Mouse (Mus musculus) forebrain, embryonic 11.5 days (tissue): ENCODE results near the gene Ddc. TPM values are rescaled to one million over a fixed set of nuclear protein-coding genes. Genes with fewer than 3 reads are reported as not detected.

Experiments used
- ATAC-seq: fragments of 200-750 bp; cut with Nextera tagmentation; replicated peaks from 2 replicates; pipeline ENCODE4 v1.8.0; 2017; ENCODE audit warnings: moderate TSS enrichment; ENCODE audit not compliant: low FRiP score
- DNase-seq: peaks from one replicate; pipeline ENCODE4 v3.0.0-alpha.2; 2017; ENCODE audit warnings: low spot score
- H3K27ac ChIP-seq: fragments of 300-500 bp; sonication (generic); 2 replicates; pipeline ENCODE4 v1.5.1; 2014; ENCODE audit warnings: low read depth, low read length
- H3K27me3 ChIP-seq: fragments of 300-500 bp; sonication (generic); 2 replicates; pipeline ENCODE4 v1.6.1; 2014; ENCODE audit warnings: mild to moderate bottlenecking, low read length, mixed read lengths; ENCODE audit not compliant: control insufficient read depth, insufficient read depth
- H3K36me3 ChIP-seq: fragments of 300-500 bp; sonication (generic); 2 replicates; pipeline ENCODE4 v1.6.1; 2014; ENCODE audit warnings: mild to moderate bottlenecking, low read length, moderate library complexity, mixed read lengths; ENCODE audit not compliant: control insufficient read depth, insufficient read depth
- H3K4me1 ChIP-seq: fragments of 300-500 bp; sonication (generic); replicated peaks from 2 replicates; pipeline ENCODE4 v1.6.1; 2014; ENCODE audit warnings: low read length, mixed read lengths; ENCODE audit not compliant: control insufficient read depth, insufficient read depth
- H3K4me2 ChIP-seq: fragments of 300-500 bp; sonication (generic); 2 replicates; pipeline ENCODE4 v1.6.1; 2014; ENCODE audit warnings: low read depth, mild to moderate bottlenecking, low read length, moderate library complexity, mixed read lengths; ENCODE audit not compliant: severe bottlenecking
- H3K4me3 ChIP-seq: fragments of 300-500 bp; sonication (generic); 2 replicates; pipeline ENCODE4 v1.5.1; 2014; ENCODE audit warnings: low read depth, low read length
- H3K9ac ChIP-seq: fragments of 300-500 bp; sonication (generic); 2 replicates; pipeline ENCODE4 v1.6.1; 2014; ENCODE audit warnings: low read length
- H3K9me3 ChIP-seq: fragments of 300-500 bp; sonication (generic); 2 replicates; pipeline ENCODE4 v1.6.1; 2016; ENCODE audit warnings: low read length, mixed read lengths; ENCODE audit not compliant: control insufficient read depth
- WGBS: fragments of 180-500 bp; shearing (Covaris S2); extraction: QIAGEN DNeasy Blood & Tissue Kit; methylation state at CpG from one replicate; pipeline ENCODE4 v1.1.7; 2014; 5-methylcytosine and 5-hydroxymethylcytosine counted together
- polyA plus RNA-seq: library from polyadenylated mRNA; unstranded; fragments of >200 nt; fragmentation: Nextera tagmentation; extraction: Ambion mirVana; gene quantifications from 2 replicates; pipeline ENCODE4 v1.2.1, GENCODE M21; 2014

The Ddc gene
- polyA plus RNA-seq, 1 experiment from 2014 or later = 6.8 TPM

GRCm38 (mm10) chr11:11831940-11832754 lies 65.8 kb downstream of the Ddc start:
- 5% methylated on average over 6 of the region's 6 CpGs for WGBS
- H3K9ac ChIP-seq = peak overlapping the region; percentile 41
- no peak for DNase-seq

GRCm38 (mm10) chr11:11831526-11831925 lies 66.4 kb downstream of the Ddc start:
- WGBS = 13% methylated on average over 6 of the region's 6 CpGs
- Histone ChIP-seq H3K27me3 (no peaks in the 10 kb centered on the region), H3K4me2 (no peak overlapping the region), H3K4me1 (peaks cover 27% of the 10 kb centered on the region), H3K9me3 (no peaks in the 10 kb centered on the region), H3K9ac (peak overlapping the region; percentile 41), H3K27ac (peak overlapping the region; percentile 46; the same call in 1 of the 2 replicates), H3K4me3 (no peak overlapping the region), H3K36me3 (no peaks in the 10 kb centered on the region)
- no peak for DNase-seq
- no peak for ATAC-seq

More at GRCm38 (mm10) chr11:11831940-11832754, 65.8 kb downstream of the Ddc start:
- Histone ChIP-seq H3K27me3 (0 out of 2 replicates have a peak, but pooled peaks cover 2% of the 10 kb centered on the region), H3K4me2 (no peak overlapping the region), H3K36me3 (no peaks in the 10 kb centered on the region), H3K4me3 (no peak overlapping the region), H3K9me3 (no peaks in the 10 kb centered on the region), H3K27ac (peak overlapping the region; percentile 46; the same call in 1 of the 2 replicates), H3K4me1 (peaks cover 28% of the 10 kb centered on the region)
- no peak for ATAC-seq

GRCm38 (mm10) chr11:11830884-11831495 lies 67.0 kb downstream of the Ddc start:
- H3K27ac ChIP-seq = no peak overlapping the region
- H3K27me3 ChIP-seq = no peaks in the 10 kb centered on the region
- no peak overlapping the region for H3K4me3 ChIP-seq
- ATAC-seq (no peak), DNase-seq (no peak)
- no peak overlapping the region for H3K4me2 ChIP-seq
- H3K4me1 ChIP-seq = peaks cover 27% of the 10 kb centered on the region
- H3K36me3 ChIP-seq = no peaks in the 10 kb centered on the region
- WGBS = 32% methylated on average over 12 of the region's 12 CpGs
- no peaks in the 10 kb centered on the region for H3K9me3 ChIP-seq
- H3K9ac ChIP-seq = no peak overlapping the region; the same call in 1 of the 2 replicates

- DNase-seq = no peak
- Histone ChIP-seq H3K9me3 (no peaks in the 10 kb centered on the region), H3K27me3 (no peaks in the 10 kb centered on the region), H3K4me1 (peaks cover 34% of the 10 kb centered on the region), H3K36me3 (no peaks in the 10 kb centered on the region), H3K4me3 (no peak overlapping the region), H3K9ac (no peak overlapping the region; the same call in 1 of the 2 replicates), H3K27ac (peak overlapping the region; percentile 65), H3K4me2 (no peak overlapping the region)
- no peak; the same call in 1 of the 2 replicates for ATAC-seq
- WGBS = 18% methylated on average over 11 of the region's 11 CpGs
Observed at GRCm38 (mm10) chr11:11829161-11830000, 68.6 kb downstream of the Ddc start.

GRCm38 (mm10) chr11:11828761-11829160 lies 69.2 kb downstream of the Ddc start:
- Histone ChIP-seq H3K36me3 (no peaks in the 10 kb centered on the region), H3K4me2 (no peak overlapping the region), H3K9ac (no peak overlapping the region; the same call in 1 of the 2 replicates), H3K27ac (peak overlapping the region; percentile 65), H3K27me3 (no peaks in the 10 kb centered on the region), H3K4me3 (no peak overlapping the region), H3K4me1 (peaks cover 38% of the 10 kb centered on the region), H3K9me3 (no peaks in the 10 kb centered on the region)
- peak; percentile 57 for ATAC-seq
- DNase-seq = no peak
- WGBS = 22% methylated on average over 6 of the region's 6 CpGs

GRCm38 (mm10) chr11:11828251-11828650 lies 69.7 kb downstream of the Ddc start:
- DNase-seq (peak; percentile 65), ATAC-seq (peak; percentile 69)
- 15% methylated on average over 5 of the region's 5 CpGs for WGBS
- peak overlapping the region; percentile 27; the same call in 1 of the 2 replicates for H3K9ac ChIP-seq
- H3K27ac ChIP-seq = peak overlapping the region; percentile 65
- no peaks in the 10 kb centered on the region for H3K36me3 ChIP-seq
- no peaks in the 10 kb centered on the region for H3K27me3 ChIP-seq
- no peak overlapping the region for H3K4me2 ChIP-seq
- peaks cover 42% of the 10 kb centered on the region for H3K4me1 ChIP-seq
- no peak overlapping the region for H3K4me3 ChIP-seq
- H3K9me3 ChIP-seq = no peaks in the 10 kb centered on the region

- Histone ChIP-seq H3K9ac (no peak overlapping the region), H3K4me3 (no peak overlapping the region), H3K4me2 (no peak overlapping the region), H3K36me3 (no peaks in the 10 kb centered on the region), H3K27me3 (no peaks in the 10 kb centered on the region), H3K9me3 (no peaks in the 10 kb centered on the region), H3K4me1 (peaks cover 53% of the 10 kb centered on the region), H3K27ac (no peak overlapping the region)
- DNase-seq (no peak), ATAC-seq (no peak)
Observed at GRCm38 (mm10) chr11:11826475-11826874, 71.5 kb downstream of the Ddc start.

- WGBS = 85% methylated on average over 6 of the region's 6 CpGs
- Histone ChIP-seq H3K9me3 (no peaks in the 10 kb centered on the region), H3K27ac (no peak overlapping the region), H3K9ac (no peak overlapping the region), H3K4me3 (no peak overlapping the region), H3K4me2 (no peak overlapping the region), H3K36me3 (no peaks in the 10 kb centered on the region), H3K27me3 (no peaks in the 10 kb centered on the region), H3K4me1 (peaks cover 53% of the 10 kb centered on the region)
- ATAC-seq (no peak), DNase-seq (no peak)
Observed at GRCm38 (mm10) chr11:11825670-11826069, 72.3 kb downstream of the Ddc start.
